Mouse (Mus musculus): ENCODE measurements around the gene Ube2l6. TPM values are rescaled to one million over a fixed set of nuclear protein-coding genes. Genes with fewer than 3 reads are reported as not detected.
A peak's percentile ranks its signal among the peaks of the same experiment; 100 is the strongest.

Ube2l6 gene
- total RNA-seq, 2 experiments from 2014 or later, result 8.5 to 11.2 TPM

- ATAC-seq (replicated peaks; ENCODE audit: poor library complexity), result no peak
These were observed 38.5 kb downstream of the Ube2l6 start for GRCm38 (mm10) chr2:84837107-84837506.

- ATAC-seq (replicated peaks; ENCODE audit: poor library complexity), result no peak
These were observed 39.4 kb downstream of the Ube2l6 start for GRCm38 (mm10) chr2:84837817-84838592.

GRCm38 (mm10) chr2:84838593-84838949 lies 39.9 kb downstream of the Ube2l6 start, which contains the start of gene Slc43a1:
Gene Slc43a1 (plus strand): TSS chr2:84838850.
- no peak for ATAC-seq (replicated peaks; ENCODE audit: poor library complexity)

- ATAC-seq (replicated peaks; ENCODE audit: poor library complexity), result peak; percentile 12; the same call in 1 of the 2 replicates
These were observed 40.7 kb downstream of the Ube2l6 start for GRCm38 (mm10) chr2:84838993-84839980.

GRCm38 (mm10) chr2:84840016-84840747 lies 41.6 kb downstream of the Ube2l6 start:
- peak; percentile 57 for ATAC-seq (replicated peaks; ENCODE audit: poor library complexity)

- ATAC-seq (replicated peaks; ENCODE audit: poor library complexity), result peak; percentile 3; the same call in 1 of the 2 replicates
These were observed 42.3 kb downstream of the Ube2l6 start for GRCm38 (mm10) chr2:84840748-84841563.

GRCm38 (mm10) chr2:84841905-84842304 lies 43.3 kb downstream of the Ube2l6 start:
- peak; percentile 69 for ATAC-seq (replicated peaks; ENCODE audit: poor library complexity)

GRCm38 (mm10) chr2:84843654-84844053 lies 45.0 kb downstream of the Ube2l6 start:
- no peak for ATAC-seq (replicated peaks; ENCODE audit: poor library complexity)

GRCm38 (mm10) chr2:84845226-84845625 lies 46.6 kb downstream of the Ube2l6 start:
- no peak for ATAC-seq (replicated peaks; ENCODE audit: poor library complexity)

GRCm38 (mm10) chr2:84850407-84851129 lies 51.9 kb downstream of the Ube2l6 start:
- ATAC-seq (replicated peaks; ENCODE audit: poor library complexity), result no peak

GRCm38 (mm10) chr2:84851130-84852040 lies 52.8 kb downstream of the Ube2l6 start:
- no peak for ATAC-seq (replicated peaks; ENCODE audit: poor library complexity)

- peak; percentile 92 for ATAC-seq (replicated peaks; ENCODE audit: poor library complexity)
These were observed 57.1 kb downstream of the Ube2l6 start for GRCm38 (mm10) chr2:84855732-84856131.

GRCm38 (mm10) chr2:84858551-84858950 lies 59.9 kb downstream of the Ube2l6 start:
- no peak for ATAC-seq (replicated peaks; ENCODE audit: poor library complexity)

Other genes with a start within 250 kb of the Ube2l6 start
- gene Ctnnd1, start 148.1 kb upstream of the Ube2l6 start, total RNA-seq (2015), result 21.2 and 26.8 TPM in 2 replicates
- 18.4 and 27.5 TPM in 2 replicates for gene Ctnnd1, start 148.1 kb upstream of the Ube2l6 start, total RNA-seq (2017)
- gene Btbd18, start 139.7 kb upstream of the Ube2l6 start, total RNA-seq (2015), result not detected in 2 replicates
- gene Btbd18, start 139.7 kb upstream of the Ube2l6 start, total RNA-seq (2017), result not detected in 2 replicates
- 251 and 263 TPM in 2 replicates for gene Selenoh, start 128.1 kb upstream of the Ube2l6 start, total RNA-seq (2015)
- 122 and 127 TPM in 2 replicates for gene Selenoh, start 128.1 kb upstream of the Ube2l6 start, total RNA-seq (2017)
- not detected in 2 replicates for gene Gm28635, start 120.8 kb upstream of the Ube2l6 start, total RNA-seq (2015)
- gene Gm28635, start 120.8 kb upstream of the Ube2l6 start, total RNA-seq (2017), result 0.44 TPM in 1 of 2 replicates, not detected in the other
- 30.8 and 40.2 TPM in 2 replicates for gene Med19, start 120.4 kb upstream of the Ube2l6 start, total RNA-seq (2015)
- 21.4 and 26.4 TPM in 2 replicates for gene Med19, start 120.4 kb upstream of the Ube2l6 start, total RNA-seq (2017)
- 75.6 and 78.6 TPM in 2 replicates for gene Tmx2, start 119.7 kb upstream of the Ube2l6 start, total RNA-seq (2015)
- gene Tmx2, start 119.7 kb upstream of the Ube2l6 start, total RNA-seq (2017), result 48.1 and 51.0 TPM in 2 replicates
- 44.0 and 46.1 TPM in 2 replicates for gene Zdhhc5, start 83.6 kb upstream of the Ube2l6 start, total RNA-seq (2015)
- gene Zdhhc5, start 83.6 kb upstream of the Ube2l6 start, total RNA-seq (2017), result 29.1 and 30.6 TPM in 2 replicates
- gene Clp1, start 71.5 kb upstream of the Ube2l6 start, total RNA-seq (2015), result 42.5 and 44.7 TPM in 2 replicates
- 37.3 and 43.5 TPM in 2 replicates for gene Clp1, start 71.5 kb upstream of the Ube2l6 start, total RNA-seq (2017)
- 0.07 and 0.12 TPM in 2 replicates for gene Ypel4, start 64.8 kb upstream of the Ube2l6 start, total RNA-seq (2015)
- gene Ypel4, start 64.8 kb upstream of the Ube2l6 start, total RNA-seq (2017), result 0.27 TPM in 1 of 2 replicates, not detected in the other
- 0.39 TPM in 1 of 2 replicates, not detected in the other for gene Gm19426, start 55.2 kb upstream of the Ube2l6 start, total RNA-seq (2015)
- gene Gm19426, start 55.2 kb upstream of the Ube2l6 start, total RNA-seq (2017), result not detected in 2 replicates
- gene Serping1, start 23.4 kb upstream of the Ube2l6 start, total RNA-seq (2015), result 0.22 TPM in 1 of 2 replicates, not detected in the other
- not detected in 2 replicates for gene Serping1, start 23.4 kb upstream of the Ube2l6 start, total RNA-seq (2017)
- not detected in 2 replicates for gene Smtnl1, start 23.8 kb downstream of the Ube2l6 start, total RNA-seq (2015)
- gene Smtnl1, start 23.8 kb downstream of the Ube2l6 start, total RNA-seq (2017), result 0.24 TPM in 1 of 2 replicates, not detected in the other
- gene Timm10, start 28.2 kb downstream of the Ube2l6 start, total RNA-seq (2015), result 40.2 and 55.6 TPM in 2 replicates
- gene Timm10, start 28.2 kb downstream of the Ube2l6 start, total RNA-seq (2017), result 39.6 and 46.2 TPM in 2 replicates
- 25.7 and 33.4 TPM in 2 replicates for gene Slc43a1, start 40.0 kb downstream of the Ube2l6 start, total RNA-seq (2015)
- 14.2 and 15.0 TPM in 2 replicates for gene Slc43a1, start 40.0 kb downstream of the Ube2l6 start, total RNA-seq (2017)
- not detected in 2 replicates for gene Rtn4rl2, start 87.9 kb downstream of the Ube2l6 start, total RNA-seq (2015)
- gene Rtn4rl2, start 87.9 kb downstream of the Ube2l6 start, total RNA-seq (2017), result not detected in 2 replicates
- gene Slc43a3, start 137.8 kb downstream of the Ube2l6 start, total RNA-seq (2015), result 111 and 119 TPM in 2 replicates
- 94.2 and 94.7 TPM in 2 replicates for gene Slc43a3, start 137.8 kb downstream of the Ube2l6 start, total RNA-seq (2017)
- gene Prg2, start 181.6 kb downstream of the Ube2l6 start, total RNA-seq (2015), result 43.2 and 74.2 TPM in 2 replicates
- 135 and 270 TPM in 2 replicates for gene Prg2, start 181.6 kb downstream of the Ube2l6 start, total RNA-seq (2017)
- gene Prg3, start 189.4 kb downstream of the Ube2l6 start, total RNA-seq (2015), result 8.4 and 12.8 TPM in 2 replicates
- gene Prg3, start 189.4 kb downstream of the Ube2l6 start, total RNA-seq (2017), result 15.9 and 16.4 TPM in 2 replicates
- gene Ssrp1, start 238.4 kb downstream of the Ube2l6 start, total RNA-seq (2015), result 145 and 175 TPM in 2 replicates
- gene Ssrp1, start 238.4 kb downstream of the Ube2l6 start, total RNA-seq (2017), result 390 and 507 TPM in 2 replicates
- gene P2rx3, start 238.6 kb downstream of the Ube2l6 start, total RNA-seq (2015), result 1.5 and 2.5 TPM in 2 replicates
- gene P2rx3, start 238.6 kb downstream of the Ube2l6 start, total RNA-seq (2017), result 0.46 TPM in 1 of 2 replicates, not detected in the other
- 0.59 and 0.85 TPM in 2 replicates for gene Tnks1bp1, start 249.2 kb downstream of the Ube2l6 start, total RNA-seq (2015)
- gene Tnks1bp1, start 249.2 kb downstream of the Ube2l6 start, total RNA-seq (2017), result 1.6 and 4.7 TPM in 2 replicates